Mouse (Mus musculus) cerebellum, adult 9-11 months (tissue): ENCODE data around the gene Fyb.

Source experiments
- DNase-seq: peaks from one replicate; pipeline ENCODE4 v3.0.0; 2022

The Fyb gene

GRCm38 (mm10) chr15:6666072-6666471, 143.4 kb downstream of the Fyb start:
- DNase-seq: no peak

GRCm38 (mm10) chr15:6668793-6669437, 146.3 kb downstream of the Fyb start:
- DNase-seq: no peak

GRCm38 (mm10) chr15:6678479-6678878, 155.8 kb downstream of the Fyb start:
- DNase-seq: no peak

- DNase-seq: no peak
Observed at GRCm38 (mm10) chr15:6702164-6702563, 179.5 kb downstream of the Fyb start.

- no peak for DNase-seq
Observed at GRCm38 (mm10) chr15:6705351-6705901, 182.8 kb downstream of the Fyb start.

- peak; percentile 78 for DNase-seq
Observed at GRCm38 (mm10) chr15:6707551-6707935, 184.9 kb downstream of the Fyb start.

GRCm38 (mm10) chr15:6707936-6708525, 185.4 kb downstream of the Fyb start, which contains the start of gene Rictor:
Rictor (plus strand) TSS chr15:6708379.
- DNase-seq: peak; percentile 81

- peak; percentile 65 for DNase-seq
Observed at GRCm38 (mm10) chr15:6708526-6709441, 186.1 kb downstream of the Fyb start.

GRCm38 (mm10) chr15:6709618-6710017, 187.0 kb downstream of the Fyb start:
- no peak for DNase-seq

- DNase-seq: no peak
Observed at GRCm38 (mm10) chr15:6710341-6710740, 187.7 kb downstream of the Fyb start.

- DNase-seq: no peak
Observed at GRCm38 (mm10) chr15:6711226-6711625, 188.6 kb downstream of the Fyb start.
